Mouse (Mus musculus): ENCODE results near the gene Sspn.

Sspn gene

DNA sequence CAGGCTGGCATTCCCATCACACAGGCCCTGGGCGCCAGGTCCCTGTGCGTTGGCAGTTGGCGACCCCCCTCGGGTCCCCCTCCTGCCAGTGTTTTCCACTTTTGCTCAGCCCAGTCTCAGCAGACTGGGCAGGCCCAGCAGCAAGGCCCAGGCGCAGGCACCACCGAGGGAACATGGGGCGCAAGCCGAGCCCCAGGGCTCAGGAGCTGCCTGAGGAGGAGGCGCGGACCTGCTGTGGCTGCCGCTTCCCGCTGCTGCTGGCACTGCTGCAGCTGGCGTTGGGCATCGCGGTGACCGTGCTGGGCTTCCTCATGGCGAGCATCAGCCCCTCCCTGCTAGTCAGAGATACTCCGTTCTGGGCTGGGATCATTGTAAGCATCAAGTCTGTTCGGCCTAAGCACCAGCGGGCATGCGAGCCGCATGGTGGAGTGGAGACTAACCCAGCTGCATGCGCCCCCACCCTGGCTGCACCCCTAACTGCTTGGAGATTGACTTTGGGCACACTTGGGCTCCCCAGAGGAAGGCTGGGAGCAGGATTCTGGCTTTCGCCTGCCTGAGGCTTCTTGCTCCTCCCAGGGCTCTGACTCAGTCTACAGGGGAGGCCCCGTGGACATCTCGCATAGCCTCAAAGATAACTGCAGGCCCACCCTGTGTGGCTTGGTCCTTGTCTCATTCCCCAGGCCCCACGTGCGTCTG, 2.7 kb downstream of the Sspn start:
- DNase-seq (ENCODE audit: extremely low read depth, insufficient read length, low spot score) = peak; percentile 97

DNA sequence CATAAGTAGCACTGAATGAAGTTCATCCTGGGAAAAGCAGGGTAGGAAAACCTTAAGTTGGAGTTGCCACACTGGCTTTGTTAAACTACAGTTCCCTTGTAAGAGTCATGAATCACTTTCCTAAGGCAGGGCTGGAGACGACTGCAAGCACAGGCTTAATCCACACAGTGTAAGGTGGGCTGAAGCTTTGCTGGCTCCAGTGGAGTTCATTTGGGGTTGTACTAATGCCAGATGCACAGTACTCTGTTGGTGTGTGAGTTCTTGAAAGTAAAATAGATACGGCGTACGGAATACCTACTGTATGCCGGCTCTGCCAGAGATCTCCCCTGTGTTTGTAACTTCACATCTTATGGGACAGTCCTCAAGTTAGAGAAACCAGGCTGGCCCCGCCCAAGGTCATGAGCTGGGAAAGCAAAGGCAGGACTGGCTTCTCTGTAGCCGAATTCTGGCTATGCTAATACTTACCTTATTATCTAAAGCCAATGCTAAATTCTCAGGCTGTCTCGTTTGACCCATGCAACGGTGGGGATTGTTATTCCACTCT, 3.3 kb downstream of the Sspn start:
- no peak for DNase-seq (ENCODE audit: extremely low read depth, insufficient read length, low spot score)

DNA sequence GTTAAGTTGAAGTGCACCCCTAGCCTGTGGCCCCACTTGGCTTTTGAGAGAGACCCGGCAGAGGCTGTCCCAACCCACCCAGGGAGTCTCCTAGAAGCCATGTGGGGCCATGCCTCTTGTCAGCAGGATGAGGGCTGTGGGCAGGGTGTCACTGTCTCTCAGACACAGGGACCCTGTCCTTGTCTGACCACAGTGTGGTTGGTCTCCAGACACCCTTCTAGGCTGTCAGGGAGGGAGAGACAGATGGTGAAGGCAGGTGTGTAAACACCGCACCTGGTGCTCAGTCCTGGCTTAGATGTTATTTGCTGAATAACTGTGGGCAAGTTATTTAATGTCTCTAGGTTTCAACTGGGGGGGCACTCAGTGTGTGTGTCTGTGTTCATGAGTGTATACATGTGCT, 4.5 kb downstream of the Sspn start:
- peak; percentile 24 for DNase-seq (ENCODE audit: extremely low read depth, insufficient read length, low spot score)

DNA sequence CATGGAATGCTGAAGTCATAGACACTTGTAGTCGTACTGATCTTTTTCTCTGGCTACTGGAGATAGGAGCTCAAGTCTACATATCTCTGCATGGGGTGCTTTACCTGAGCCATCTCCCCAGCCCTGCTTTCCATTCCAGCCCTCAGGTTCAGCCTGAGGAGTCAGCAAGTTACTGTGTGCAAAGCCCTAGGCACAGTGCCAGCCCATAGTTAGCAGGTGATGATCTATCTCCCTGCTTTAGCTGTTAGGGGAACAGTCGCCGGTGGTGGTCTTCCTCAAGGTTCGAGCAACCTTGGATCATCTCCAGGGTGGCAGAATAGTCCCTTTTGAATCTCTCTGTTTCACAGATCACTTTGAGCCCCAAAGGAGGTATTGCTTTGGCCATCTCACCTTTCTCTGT, 5.1 kb downstream of the Sspn start:
- no peak for DNase-seq (ENCODE audit: extremely low read depth, insufficient read length, low spot score)

DNA sequence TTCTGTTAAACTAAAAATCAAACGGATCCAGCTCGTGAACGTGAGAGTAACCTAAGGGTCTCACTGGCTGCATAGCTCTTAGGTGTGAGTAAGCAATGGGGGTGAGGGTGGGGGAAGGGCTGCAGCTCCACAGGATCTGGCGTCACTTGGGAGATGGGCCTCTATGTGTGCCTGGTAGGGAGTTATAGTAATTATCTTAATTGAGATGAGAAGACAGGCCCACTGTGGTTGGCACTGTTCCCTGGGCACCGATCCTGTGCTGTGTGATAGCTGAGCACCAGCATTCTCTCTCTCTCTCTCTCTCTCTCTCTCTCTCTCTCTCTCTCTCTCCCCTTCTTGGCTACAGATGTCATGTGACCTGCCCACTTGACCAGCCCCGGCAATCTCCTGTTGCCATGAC, 9.4 kb downstream of the Sspn start:
- no peak for DNase-seq (ENCODE audit: extremely low read depth, insufficient read length, low spot score)

DNA sequence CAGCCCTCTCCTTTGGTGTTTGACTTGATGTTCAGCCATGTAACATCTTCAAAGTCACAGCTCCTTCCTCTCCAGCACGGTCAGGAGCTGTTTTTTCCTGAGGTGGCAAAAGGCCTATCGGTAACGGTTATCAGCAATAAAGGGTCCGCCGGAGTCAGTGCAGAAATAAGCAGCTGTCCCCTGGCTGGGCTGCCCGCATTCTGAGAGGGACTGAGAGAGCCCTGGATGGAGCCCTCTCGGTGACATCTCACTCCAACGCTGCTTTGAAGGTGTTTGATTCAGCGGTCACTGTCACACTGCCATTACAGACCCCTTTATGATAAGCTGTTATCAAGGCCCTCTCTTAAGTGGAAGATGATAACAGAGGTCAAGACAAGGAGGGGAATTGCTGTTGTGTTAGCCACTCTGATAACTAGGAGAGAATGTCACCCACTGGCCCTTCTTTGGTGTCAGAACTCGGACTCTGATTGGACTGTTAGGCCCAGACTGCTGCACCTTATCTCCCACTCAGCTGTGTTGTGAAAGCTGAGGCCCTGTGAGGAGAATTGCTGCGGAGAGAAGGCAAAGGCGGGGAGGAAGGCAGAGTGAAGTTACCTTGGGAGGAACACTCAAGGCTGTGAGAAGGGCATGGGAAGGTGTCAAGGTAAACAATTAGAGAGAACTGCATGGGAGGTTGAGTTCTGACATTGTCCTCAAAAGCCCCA, 11.0 kb downstream of the Sspn start:
- no peak for DNase-seq (ENCODE audit: extremely low read depth, insufficient read length, low spot score)

DNA sequence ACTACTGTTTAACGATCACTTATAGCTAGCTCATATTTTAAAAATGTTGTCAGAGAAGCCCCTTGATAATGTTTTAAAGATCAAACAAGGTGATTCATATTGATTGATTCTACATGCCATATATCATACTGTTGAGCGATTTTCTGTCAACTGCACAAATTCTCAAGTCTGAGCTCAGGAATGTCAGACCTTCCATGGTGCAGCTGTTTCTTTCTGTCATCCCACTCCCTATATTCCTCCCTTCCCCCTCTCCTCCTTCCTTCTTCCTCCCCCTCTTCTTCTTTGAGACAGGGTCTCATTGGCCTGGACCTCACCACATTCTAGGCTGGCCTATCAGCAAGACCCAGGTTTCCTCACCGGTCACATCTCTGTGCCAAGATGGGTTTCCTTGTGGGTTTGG, 12.0 kb downstream of the Sspn start:
- DNase-seq (ENCODE audit: extremely low read depth, insufficient read length, low spot score) = no peak

DNA sequence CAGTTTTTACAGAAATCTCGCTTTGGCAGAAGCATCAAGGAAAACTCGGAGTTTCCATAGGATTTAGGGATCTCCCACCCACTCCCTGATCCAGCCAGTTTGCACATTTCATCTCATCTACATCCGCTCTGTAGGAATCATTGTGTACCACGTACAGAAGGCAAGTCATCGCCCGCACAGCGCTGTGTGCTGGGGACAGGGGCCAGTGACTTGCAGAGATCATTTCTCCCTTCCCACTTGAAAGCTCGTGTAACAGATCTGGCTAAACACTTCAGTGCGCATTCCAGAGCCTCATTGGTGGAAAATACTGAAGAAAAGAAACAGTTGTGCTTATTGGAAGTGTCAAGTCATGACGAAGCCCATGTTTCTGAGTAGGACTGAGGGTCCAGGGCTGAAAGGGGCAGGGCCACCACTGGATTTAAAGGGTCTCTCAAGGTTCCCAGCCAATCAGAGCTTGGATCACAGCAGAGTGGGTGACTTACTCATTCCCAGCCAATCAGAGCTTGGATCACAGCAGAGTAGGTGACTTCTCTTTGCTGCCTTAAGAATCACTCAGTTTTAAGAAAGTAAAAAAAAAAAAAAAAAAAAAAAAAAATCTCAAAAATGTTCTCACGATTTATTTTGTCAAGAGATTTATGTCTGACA, 14.4 kb downstream of the Sspn start:
- no peak for DNase-seq (ENCODE audit: extremely low read depth, insufficient read length, low spot score)

DNA sequence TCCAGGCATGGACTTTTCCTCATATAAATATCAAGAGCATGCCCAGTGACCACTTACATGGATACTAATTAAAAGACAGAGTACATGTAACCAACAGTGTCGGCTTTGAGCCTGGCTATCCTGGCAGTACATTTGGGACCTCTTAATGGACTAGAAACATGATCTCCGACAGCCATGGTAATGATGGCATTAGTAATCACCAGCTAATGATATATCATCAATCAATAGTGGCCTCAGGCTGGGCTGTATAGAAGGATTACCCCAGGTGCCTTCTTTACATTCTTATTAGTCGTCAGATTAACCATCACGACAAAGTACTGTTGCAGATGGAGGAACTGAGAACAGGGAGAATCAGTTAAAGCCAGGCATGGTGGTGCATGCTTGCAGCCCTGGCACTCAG, 17.6 kb downstream of the Sspn start:
- no peak for DNase-seq (ENCODE audit: extremely low read depth, insufficient read length, low spot score)

DNA sequence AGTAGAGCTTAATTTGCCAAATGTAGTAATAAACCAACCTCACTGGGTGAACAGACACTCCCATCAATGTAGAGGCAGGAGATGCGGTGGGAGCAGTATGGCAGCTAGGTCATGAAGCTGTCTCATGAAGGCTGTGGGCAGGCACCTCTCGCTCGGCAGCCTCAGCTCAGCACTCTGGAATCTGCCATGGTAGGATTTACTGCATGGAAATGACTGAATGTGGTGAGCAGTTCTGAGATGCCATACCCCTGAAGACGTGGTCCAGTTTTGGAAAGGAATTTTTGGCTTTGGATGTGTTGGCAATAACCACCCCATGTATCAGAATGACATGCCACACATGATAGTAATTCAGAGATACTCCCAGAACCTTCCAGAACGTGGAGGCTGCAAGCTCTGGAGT, 19.2 kb downstream of the Sspn start:
- no peak for DNase-seq (ENCODE audit: extremely low read depth, insufficient read length, low spot score)

DNA sequence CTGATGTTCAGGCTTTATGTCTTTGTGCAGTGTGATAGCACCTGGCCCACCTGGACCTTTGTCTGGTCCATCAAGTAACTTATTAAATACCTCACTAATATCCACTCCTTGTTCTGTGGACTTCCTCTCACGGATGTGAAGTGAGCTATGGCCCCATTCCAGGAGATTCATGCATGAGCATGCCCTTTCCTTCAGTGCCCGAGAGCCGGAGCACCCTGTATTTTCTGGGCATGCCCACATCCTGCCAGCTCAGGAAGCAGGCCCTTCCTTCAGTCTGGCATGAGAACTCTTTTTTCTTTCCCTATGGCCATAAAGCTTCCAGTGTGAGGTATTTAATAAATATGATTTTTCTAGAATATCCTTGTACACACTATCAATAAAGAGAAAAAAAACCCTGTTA, 21.2 kb downstream of the Sspn start:
- no peak for DNase-seq (ENCODE audit: extremely low read depth, insufficient read length, low spot score)

DNA sequence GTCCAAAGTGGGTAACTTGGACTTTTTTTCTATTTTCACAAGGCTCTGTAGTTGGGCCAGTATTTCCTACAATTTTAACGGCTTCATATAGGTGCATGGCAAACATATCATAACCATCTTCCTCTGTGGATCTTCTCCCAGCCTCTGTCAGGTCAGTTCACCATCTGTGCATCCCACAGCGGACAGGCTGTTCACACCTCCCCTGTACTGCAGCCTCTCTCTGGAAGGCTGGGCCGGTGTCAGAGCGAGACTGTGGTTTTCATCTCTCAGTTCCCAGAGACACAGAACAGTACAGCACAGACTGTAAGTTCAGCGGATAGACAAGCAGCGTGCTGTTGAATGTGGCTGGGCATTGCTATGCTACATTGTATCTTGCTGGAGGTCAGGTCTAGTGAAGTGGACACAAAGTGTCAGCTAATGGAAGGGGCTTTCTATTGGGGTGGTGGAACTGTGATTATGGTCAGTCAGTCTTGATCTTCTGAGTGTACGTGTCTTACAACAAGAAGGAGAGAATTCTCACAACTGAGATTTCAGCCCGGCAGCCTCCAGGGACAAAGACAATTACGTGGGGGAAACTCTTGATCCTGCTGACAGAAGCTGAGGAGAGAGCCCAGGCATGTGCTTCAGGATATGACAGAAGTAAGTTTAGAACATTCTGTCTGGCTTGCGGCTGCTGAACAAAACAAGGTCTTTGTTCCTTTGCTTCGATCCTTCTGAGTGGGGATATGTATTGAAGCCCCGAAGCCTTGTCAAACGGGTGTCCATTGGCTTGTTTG, 21.9 kb downstream of the Sspn start:
- no peak for DNase-seq (ENCODE audit: extremely low read depth, insufficient read length, low spot score)

DNA sequence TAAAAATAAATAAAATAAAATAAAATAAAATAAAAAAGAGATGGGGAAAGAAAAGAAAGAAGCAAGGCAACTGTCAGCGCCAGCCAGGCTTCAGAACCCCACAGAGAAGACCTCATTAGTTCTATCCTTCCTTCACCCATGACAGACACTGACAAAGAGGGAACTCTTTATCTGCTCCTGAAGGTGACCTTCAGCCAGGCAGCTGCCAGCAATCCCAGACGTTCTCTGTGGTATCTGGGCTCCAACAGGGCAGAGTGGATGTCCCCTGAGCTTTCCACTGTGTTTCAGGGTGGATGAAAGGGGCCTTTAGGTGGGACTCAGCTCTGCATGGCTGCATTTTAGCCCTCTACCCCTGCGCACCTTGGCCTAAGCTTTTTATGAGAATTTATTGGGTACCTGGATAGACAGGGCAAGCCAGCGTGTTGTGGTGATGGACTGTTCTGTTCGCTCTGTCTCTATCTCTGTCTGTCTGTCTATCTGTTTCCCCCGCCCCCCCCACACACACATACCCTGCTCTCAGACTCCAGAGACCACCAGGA, 26.1 kb downstream of the Sspn start:
- DNase-seq (ENCODE audit: extremely low read depth, insufficient read length, low spot score) = no peak

DNA sequence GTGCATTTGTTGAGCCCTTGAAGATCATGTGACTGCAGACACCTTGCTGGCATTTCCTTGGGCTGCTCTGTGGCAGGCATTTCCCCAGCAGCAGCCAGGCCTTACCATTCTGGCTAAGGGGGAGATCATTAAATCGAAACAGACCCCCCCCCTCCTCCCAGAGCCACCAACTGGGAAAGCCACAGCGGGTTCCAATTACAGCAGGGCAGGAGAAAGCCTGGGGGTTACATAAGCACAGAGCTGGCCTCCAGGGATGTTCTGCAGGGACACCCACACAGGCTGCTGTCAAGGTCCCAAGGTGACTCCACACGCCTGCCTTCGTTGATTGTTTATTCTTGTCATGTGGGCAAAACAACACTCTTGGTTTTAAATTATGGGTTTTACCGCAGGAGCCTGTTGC, 26.6 kb downstream of the Sspn start:
- no peak for DNase-seq (ENCODE audit: extremely low read depth, insufficient read length, low spot score)

DNA sequence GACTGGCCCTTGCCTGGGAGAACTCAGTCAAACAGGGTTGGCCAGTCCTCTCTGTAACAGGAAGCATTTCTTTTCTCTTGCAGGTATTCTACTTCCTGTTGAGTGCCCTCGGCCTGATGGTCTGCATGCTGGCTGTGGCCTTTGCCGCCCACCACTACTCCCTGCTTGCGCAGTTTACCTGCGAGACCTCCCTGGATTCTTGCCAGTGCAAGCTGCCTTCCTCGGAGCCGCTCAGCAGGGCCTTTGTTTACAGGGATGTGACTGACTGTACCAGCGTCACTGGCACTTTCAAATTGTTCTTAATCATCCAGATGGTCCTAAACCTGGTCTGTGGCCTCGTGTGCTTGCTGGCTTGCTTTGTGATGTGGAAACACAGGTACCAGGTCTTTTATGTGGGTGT, 29.6 kb downstream of the Sspn start:
- DNase-seq (ENCODE audit: extremely low read depth, insufficient read length, low spot score) = no peak

DNA sequence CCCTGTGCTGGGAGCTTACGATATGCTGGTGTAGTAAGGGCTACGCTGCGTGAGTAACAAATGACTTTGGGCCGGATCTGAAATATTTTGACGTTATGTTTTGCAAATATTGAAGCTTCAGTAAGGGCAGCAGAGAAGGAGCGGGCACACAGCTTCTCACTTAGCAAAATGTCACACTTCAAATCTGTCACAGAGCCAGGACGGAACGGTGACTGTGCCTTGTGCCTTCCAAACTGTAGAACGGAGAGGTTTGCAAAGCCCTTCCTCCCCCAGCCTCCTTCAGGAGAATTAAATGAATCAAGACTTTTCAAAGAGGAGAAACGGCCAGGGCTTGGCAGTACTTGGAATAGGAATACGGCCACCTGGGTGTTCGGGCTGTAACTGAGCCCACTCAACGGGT, 32.5 kb downstream of the Sspn start:
- no peak for DNase-seq (ENCODE audit: extremely low read depth, insufficient read length, low spot score)

DNA sequence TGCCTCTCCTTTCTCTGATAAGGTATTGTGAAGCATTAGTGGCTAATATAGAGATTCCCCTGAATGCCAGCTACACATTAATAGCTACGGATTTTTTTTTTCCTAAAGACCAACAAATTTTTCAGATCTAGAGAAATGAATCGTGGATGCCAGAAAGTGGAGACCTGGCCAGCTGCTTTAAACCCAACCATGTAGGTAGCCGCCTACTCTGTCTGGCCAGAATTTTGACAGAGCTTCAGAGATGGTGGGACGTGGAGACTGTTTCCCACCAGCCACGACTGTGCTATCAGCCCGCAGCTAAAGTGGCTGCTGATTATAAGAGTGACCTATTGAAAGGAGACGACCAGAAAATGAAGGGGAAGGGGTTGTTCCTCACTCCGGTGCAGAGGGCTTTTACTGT, 36.3 kb downstream of the Sspn start:
- DNase-seq (ENCODE audit: extremely low read depth, insufficient read length, low spot score) = no peak

DNA sequence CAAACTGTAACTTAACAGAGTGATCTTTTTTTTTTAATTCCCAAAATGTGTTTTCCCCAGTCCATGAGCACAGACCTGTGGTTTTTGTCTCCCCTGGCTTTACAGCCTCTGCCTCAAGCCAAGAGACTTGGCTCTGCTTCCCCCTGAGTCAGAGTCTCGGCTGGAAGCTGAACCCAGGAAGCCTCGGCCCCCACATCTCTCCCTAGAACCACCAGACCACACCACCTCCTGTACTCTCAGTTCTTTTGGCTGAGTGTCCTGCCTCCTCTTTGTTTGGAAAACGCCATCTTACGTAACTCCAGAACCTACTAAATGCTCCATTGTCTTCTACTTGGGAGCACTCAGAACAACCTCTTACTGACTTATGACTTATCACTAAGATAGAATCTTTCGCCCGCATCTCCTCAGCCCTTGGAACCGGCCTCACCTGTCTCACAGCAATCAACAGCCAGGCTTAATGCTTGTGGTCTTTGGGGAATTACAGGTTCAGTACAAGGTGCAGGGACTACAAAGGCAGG, 36.9 kb downstream of the Sspn start:
- DNase-seq (ENCODE audit: extremely low read depth, insufficient read length, low spot score) = peak; percentile 87

DNA sequence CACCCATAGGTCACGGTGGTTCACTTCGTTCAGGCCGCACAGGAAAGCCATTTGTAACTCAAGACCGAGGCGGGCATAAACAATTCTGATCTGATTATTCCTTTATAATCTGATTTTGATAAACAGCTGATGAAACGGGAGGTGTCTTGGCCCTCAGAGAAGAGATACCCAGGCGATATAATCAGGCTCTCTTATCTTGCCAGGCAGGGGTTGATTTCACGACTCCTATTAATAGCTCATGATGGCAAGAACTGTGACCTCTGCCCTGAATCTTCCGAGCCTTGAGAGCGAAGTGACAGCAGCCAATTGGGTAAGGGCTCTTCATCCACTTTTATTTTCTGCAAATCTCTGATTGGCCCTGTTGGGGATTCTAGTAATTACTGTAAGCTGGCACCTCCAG, 37.4 kb downstream of the Sspn start:
- DNase-seq (ENCODE audit: extremely low read depth, insufficient read length, low spot score) = no peak

DNA sequence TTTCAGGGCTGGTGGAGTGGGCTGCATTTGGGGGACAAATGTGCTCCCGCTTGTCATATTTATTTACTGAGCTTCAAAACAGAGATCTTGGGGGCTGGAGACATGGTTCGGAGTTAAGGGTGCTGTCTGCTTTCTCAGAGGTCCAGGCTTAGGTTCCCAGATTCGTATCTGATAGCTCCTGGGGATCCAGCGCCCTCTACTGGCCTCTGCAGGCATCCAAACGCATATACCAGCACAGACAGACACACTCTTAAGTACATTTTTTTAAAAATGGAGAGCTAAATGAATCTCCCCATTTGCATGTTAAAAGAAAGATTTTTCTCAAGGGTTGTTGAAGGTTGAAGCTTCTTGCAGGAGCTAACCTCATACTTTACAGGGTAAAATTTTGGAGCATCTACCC, 38.1 kb downstream of the Sspn start:
- DNase-seq (ENCODE audit: extremely low read depth, insufficient read length, low spot score) = no peak

DNA sequence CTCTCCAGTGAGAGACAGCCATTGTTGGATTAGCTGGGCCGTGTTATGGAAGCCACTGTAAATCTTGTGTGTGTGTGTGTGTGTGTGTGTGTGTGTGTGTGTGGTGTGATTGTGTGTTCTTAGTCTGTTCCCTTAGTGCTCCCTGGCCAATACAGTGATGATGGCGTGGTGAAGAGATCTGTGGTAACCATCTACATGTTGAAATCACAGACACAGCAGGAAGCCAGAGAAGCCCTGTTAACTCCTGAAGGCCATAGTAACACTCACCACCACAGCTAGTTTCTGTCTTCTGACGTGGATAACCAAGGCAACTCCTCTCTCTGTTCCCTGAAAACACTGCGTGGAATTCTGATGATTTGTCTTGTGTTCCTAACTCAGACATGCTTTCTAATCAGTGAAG, 40.7 kb downstream of the Sspn start:
- DNase-seq (ENCODE audit: extremely low read depth, insufficient read length, low spot score) = no peak

Measured in 3134 (cell line).